ENCODE assay signal across 11 mouse cellular contexts in the genomic region with DNA sequence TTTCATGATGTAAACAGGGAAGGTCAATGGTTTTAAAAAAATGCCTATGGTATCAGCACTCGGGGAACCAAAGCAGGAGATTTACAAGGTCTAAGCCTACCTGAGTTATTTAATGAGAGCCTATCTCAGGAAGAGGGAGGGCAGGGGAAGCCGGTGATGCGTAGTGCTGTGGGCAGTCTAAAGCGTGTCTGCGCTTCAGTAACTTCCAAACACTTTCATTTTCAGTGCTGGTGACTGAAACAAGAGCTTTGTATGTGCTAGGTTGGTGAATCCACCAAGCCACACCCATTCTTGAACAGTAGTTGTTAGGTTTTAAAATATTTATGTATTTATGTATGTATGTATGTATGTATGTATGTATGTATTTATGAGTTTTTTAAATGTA. TPM values are rescaled to one million over a fixed set of nuclear protein-coding genes. Genes with fewer than 3 reads are reported as not detected.
DNase-seq lines count a peak whose midpoint lies in the region; ATAC-seq lines count a peak whose summit lies in the region.
"Had no signal": no experiment of that assay in that cellular context is flagged by ENCODE, and none has a peak within 500 bp of the region (broad histone marks: within the 10 kb centered on the region; RNA-seq: fewer than 3 reads in every experiment).

No protein-coding gene starts in this region.

- intact Hi-C loops in heart, postnatal 36 days (cut with DNase I), result loop anchor here (10.0 kb wide), 1 partner anchor 819 kb away; no protein-coding TSS in a partner anchor

- no peak for DNase-seq in heart, postnatal 36 days
- no peak for DNase-seq in liver, embryonic 11.5 days (ENCODE audit: low spot score)
- DNase-seq in liver (no peak), A20 (ENCODE audit: low read depth, low spot score) (peak; percentile 76)
- DNase-seq in right cerebral cortex, postnatal 36 days (ENCODE audit: low spot score in 2 of 2), result no peak
- no peak for DNase-seq in embryo, embryonic 9.5 days (ENCODE audit: extremely low spot score)
- DNase-seq: cerebellum, postnatal 36 days; layer of hippocampus, postnatal 36 days; thymus, postnatal 14 days had no signal

- peak overlapping the region; percentile 56 for H3K4me2 ChIP-seq in heart, embryonic 11.5 days
- no peak overlapping the region for H3K4me2 ChIP-seq in liver, embryonic 11.5 days
- H3K4me2 ChIP-seq in intestine, embryonic 15.5 days (replicated peaks), result peak overlapping the region; percentile 52

- H3K27ac ChIP-seq in heart, embryonic 11.5 days (ENCODE audit: low read depth, low read length), result peak overlapping the region; percentile 7; the same call in 1 of the 2 replicates
- H3K27ac ChIP-seq in liver, embryonic 11.5 days (ENCODE audit: low read depth, low read length), result no peak overlapping the region
- H3K27ac ChIP-seq in intestine, embryonic 15.5 days, result no peak overlapping the region

- ATAC-seq in heart, embryonic 11.5 days (replicated peaks; ENCODE audit: insufficient number of reproducible peaks, low FRiP score, low TSS enrichment), result no peak
- ATAC-seq in liver, embryonic 11.5 days (replicated peaks; ENCODE audit: low FRiP score), result no peak
- peak; percentile 36; the same call in 1 of the 2 replicates for ATAC-seq in intestine, embryonic 15.5 days

- peak overlapping the region; percentile 19 for H3K4me3 ChIP-seq in heart, embryonic 11.5 days (ENCODE audit: low read depth, low read length)
- H3K4me3 ChIP-seq in liver, embryonic 11.5 days (ENCODE audit: low read depth, low read length), result no peak overlapping the region
- H3K4me3 ChIP-seq in intestine, embryonic 15.5 days (replicated peaks), result 0 out of 2 replicates have a peak overlapping the region, but pooled peaks have one; percentile 14

- WGBS in heart, embryonic 11.5 days (ENCODE audit: insufficient replicate concordance), result 72% methylated on average over 5 of the region's 5 CpGs
- WGBS in liver, embryonic 11.5 days, result 70% methylated on average over 5 of the region's 5 CpGs
- WGBS in intestine, embryonic 15.5 days, result 37% methylated on average over 5 of the region's 5 CpGs

- peaks cover 9% of the 10 kb centered on the region for H3K4me1 ChIP-seq in heart, embryonic 11.5 days (ENCODE audit: control insufficient read depth, insufficient read depth, low read length)
- no peaks in the 10 kb centered on the region for H3K4me1 ChIP-seq in liver, embryonic 11.5 days (replicated peaks; ENCODE audit: control insufficient read depth, insufficient read depth, low read length)
- no peaks in the 10 kb centered on the region for H3K4me1 ChIP-seq in intestine, embryonic 15.5 days (replicated peaks)

- no peaks in the 10 kb centered on the region for H3K27me3 ChIP-seq in heart, embryonic 11.5 days (ENCODE audit: control insufficient read depth, insufficient read depth, low read length)
- no peaks in the 10 kb centered on the region for H3K27me3 ChIP-seq in liver, embryonic 11.5 days (replicated peaks; ENCODE audit: control insufficient read depth, insufficient read depth, low read length)
- no peaks in the 10 kb centered on the region for H3K27me3 ChIP-seq in intestine, embryonic 15.5 days (replicated peaks)

- H3K9ac ChIP-seq in heart, embryonic 11.5 days (ENCODE audit: low read depth, low read length), result peak overlapping the region; percentile 50; the same call in 1 of the 2 replicates
- H3K9ac ChIP-seq in liver, embryonic 11.5 days (ENCODE audit: low read depth, low read length), result 0 out of 2 replicates have a peak overlapping the region, but pooled peaks have one; percentile 25
- H3K9ac ChIP-seq in intestine, embryonic 15.5 days, result no peak overlapping the region; the same call in 1 of the 2 replicates

- H3K36me3 ChIP-seq in heart, embryonic 11.5 days (ENCODE audit: control insufficient read depth, insufficient read depth, low read length), result no peaks in the 10 kb centered on the region
- no peaks in the 10 kb centered on the region for H3K36me3 ChIP-seq in liver, embryonic 11.5 days (ENCODE audit: control insufficient read depth, insufficient read depth, low read length)
- H3K36me3 ChIP-seq in intestine, embryonic 15.5 days, result no peaks in the 10 kb centered on the region

- no peaks in the 10 kb centered on the region for H3K9me3 ChIP-seq in heart, embryonic 11.5 days (replicated peaks; ENCODE audit: control insufficient read depth, low read length)
- no peaks in the 10 kb centered on the region for H3K9me3 ChIP-seq in liver, embryonic 11.5 days (ENCODE audit: control insufficient read depth, low read length)
- no peaks in the 10 kb centered on the region for H3K9me3 ChIP-seq in intestine, embryonic 15.5 days

RNA-seq across cellular contexts. Expression of gene Spdl1, which starts 12.8 kb away (rescaled TPM):
- polyA plus RNA-seq in heart, embryonic 11.5 days (2014; fragmentation: Nextera tagmentation; extraction: Ambion mirVana), result 19.3 and 19.8 TPM in 2 replicates
- total RNA-seq in heart, postnatal 36 days (2021), result under 1 TPM; 0.19 to 0.73 TPM
- 26.7 and 27.5 TPM in 2 replicates for polyA plus RNA-seq in liver, embryonic 11.5 days (2014; fragmentation: Nextera tagmentation; extraction: Ambion mirVana)
- polyA plus RNA-seq in intestine, embryonic 15.5 days (2015; fragmentation: Nextera tagmentation; extraction: Ambion mirVana), result 18.3 and 18.7 TPM in 2 replicates
